Mouse (Mus musculus) heart, embryonic 11.5 days (tissue): ENCODE data around the gene Slamf1. TPM values are rescaled to one million over a fixed set of nuclear protein-coding genes. Genes with fewer than 3 reads are reported as not detected.

Experiments
- polyA plus RNA-seq: library from polyadenylated mRNA; unstranded; fragments of >200 nt; fragmentation: Nextera tagmentation; extraction: Ambion mirVana; gene quantifications from 2 replicates; pipeline ENCODE4 v1.2.1, GENCODE M21; 2014

Gene Slamf1
- polyA plus RNA-seq, 1 experiment from 2014 or later = 0.23 TPM

Other genes with a start within 250 kb of the Slamf1 start
- gene Itln1, start 231.8 kb upstream of the Slamf1 start, polyA plus RNA-seq = not detected in 2 replicates
- gene Cd244a, start 207.9 kb upstream of the Slamf1 start, polyA plus RNA-seq = not detected in 2 replicates
- not detected in 2 replicates for gene Ly9, start 159.7 kb upstream of the Slamf1 start, polyA plus RNA-seq
- not detected in 2 replicates for gene Slamf7, start 114.1 kb upstream of the Slamf1 start, polyA plus RNA-seq
- 0.18 and 0.53 TPM in 2 replicates for gene Cd48, start 85.1 kb upstream of the Slamf1 start, polyA plus RNA-seq
- 0.86 and 1.2 TPM in 2 replicates for gene Cd84, start 72.6 kb downstream of the Slamf1 start, polyA plus RNA-seq
- not detected in 2 replicates for gene Gm10521, start 128.5 kb downstream of the Slamf1 start, polyA plus RNA-seq
- 0.30 TPM in 1 of 2 replicates, not detected in the other for gene Slamf6, start 150.4 kb downstream of the Slamf1 start, polyA plus RNA-seq